Mouse (Mus musculus): Measurements from ENCODE around the gene Men1. TPM values are rescaled to one million over a fixed set of nuclear protein-coding genes. Genes with fewer than 3 reads are reported as not detected.

Gene Men1
- total and polyA plus RNA-seq, 3 experiments = 24.9 to 67.8 (median 42.9) TPM

DNA sequence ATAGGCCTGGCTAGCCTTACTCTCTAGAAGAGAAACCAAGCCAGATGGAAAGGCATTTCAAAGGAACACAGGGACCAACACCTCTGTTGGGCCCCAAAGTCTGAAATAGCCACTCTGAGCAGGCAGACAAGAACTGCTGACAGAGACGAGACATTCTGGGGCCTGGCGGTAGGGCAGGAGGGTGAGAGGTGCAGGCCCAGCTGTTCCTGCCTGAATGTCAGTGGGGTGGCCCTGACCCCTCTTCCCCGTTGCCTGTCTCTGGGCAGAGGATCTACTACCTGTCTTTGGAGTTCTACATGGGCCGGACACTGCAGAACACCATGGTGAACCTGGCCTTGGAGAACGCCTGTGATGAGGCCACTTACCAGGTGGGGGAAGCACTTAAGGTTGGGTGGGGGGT, 50.6 kb downstream of the Men1 start:
- no peak for DNase-seq (ENCODE audit: extremely low read depth)
- H3K9me3 ChIP-seq (replicated peaks; ENCODE audit: low read length) = no peaks in the 10 kb centered on the region
- TF ChIP-seq MXI1 (IDR thresholded peaks at IDR 0.05; ENCODE audit: low read depth, low read length) = no peak
- no peak for TF ChIP-seq TBP (conservative IDR thresholded peaks at IDR 0.05; ENCODE audit: low read depth, low read length)
- no peak for TF ChIP-seq USF2 (conservative IDR thresholded peaks at IDR 0.05; ENCODE audit: low read depth, low read length)
- TF ChIP-seq BHLHE40 (IDR thresholded peaks at IDR 0.05; ENCODE audit: low read depth, low read length) = no peak
- TF ChIP-seq GABPA (IDR thresholded peaks at IDR 0.05; ENCODE audit: insufficient replicate concordance, low read depth, low read length) = no peak
- no peak for TF ChIP-seq MAFK (IDR thresholded peaks at IDR 0.05; ENCODE audit: insufficient replicate concordance, low read length)
- TF ChIP-seq USF1 (IDR thresholded peaks at IDR 0.05; ENCODE audit: low read depth, low read length) = no peak
- no peak for TF ChIP-seq ELF1 (IDR thresholded peaks at IDR 0.05; ENCODE audit: low read depth, low read length)
- TF ChIP-seq UBTF (IDR thresholded peaks at IDR 0.05; ENCODE audit: low read depth, low read length) = no peak
- TF ChIP-seq MAX (IDR thresholded peaks at IDR 0.05; ENCODE audit: low read length) = no peak
- no peak for TF ChIP-seq ZC3H11A (IDR thresholded peaks at IDR 0.05; ENCODE audit: low read depth, low read length)
- no peak for TF ChIP-seq MEF2A (IDR thresholded peaks at IDR 0.05; ENCODE audit: borderline replicate concordance, low read depth, low read length)
- TF ChIP-seq POLR2AphosphoS2 (IDR thresholded peaks at IDR 0.05; ENCODE audit: low read depth, low read length) = no peak
- no peak for TF ChIP-seq MAZ (IDR thresholded peaks at IDR 0.05; ENCODE audit: low read depth, low read length)
- no peak for TF ChIP-seq JUN (IDR thresholded peaks at IDR 0.05; ENCODE audit: insufficient read depth, low read depth, low read length)
- TF ChIP-seq KAT2A (IDR thresholded peaks at IDR 0.05; ENCODE audit: insufficient replicate concordance, low read length) = no peak
- no peak for TF ChIP-seq CTCF (conservative IDR thresholded peaks at IDR 0.05 in 1 of 2, IDR thresholded peaks at IDR 0.05 in 1 of 2; ENCODE audit: low read depth in 2 of 2, low read length in 2 of 2)
- peaks cover 9 to 12% of the 10 kb centered on the region in 2 experiments for H3K4me1 ChIP-seq (ENCODE audit: control insufficient read depth in 1 of 2, insufficient read depth in 2 of 2)
- no peak overlapping the region for H3K27ac ChIP-seq (ENCODE audit: insufficient read depth, low read depth)
- no peak overlapping the region for H3K4me3 ChIP-seq (replicated peaks in 1 of 3; ENCODE audit: low read depth in 2 of 3, low read length in 2 of 3, poor library complexity in 1 of 3)
- H3K79me2 ChIP-seq (replicated peaks; ENCODE audit: control insufficient read depth, extremely low read depth, insufficient read depth, poor library complexity, severe bottlenecking) = no peaks in the 10 kb centered on the region
- dilution Hi-C loops (cut with MboI; ENCODE audit: extremely low pct_ligation_motif_present, extremely low pct_unique_long_range_greater_than_20kb, low sequenced_read_pairs) (no loop called here), in situ Hi-C loops (cut with MboI; ENCODE audit: low pct_ligation_motif_present, low pct_unique_long_range_greater_than_20kb, low sequenced_read_pairs) (no loop called here)
- peaks cover under 1 to 40% of the 10 kb centered on the region in 2 experiments for H3K36me3 ChIP-seq (replicated peaks in 1 of 2; ENCODE audit: control insufficient read depth in 1 of 2, insufficient read depth in 1 of 2, low read length in 1 of 2)
- no peak overlapping the region for H3K4me2 ChIP-seq (ENCODE audit: insufficient read depth, low read depth, poor library complexity, severe bottlenecking)
- no peak overlapping the region for H3K9ac ChIP-seq (ENCODE audit: insufficient read depth, low read depth)
- H3K27me3 ChIP-seq (replicated peaks) = no peaks in the 10 kb centered on the region

DNA sequence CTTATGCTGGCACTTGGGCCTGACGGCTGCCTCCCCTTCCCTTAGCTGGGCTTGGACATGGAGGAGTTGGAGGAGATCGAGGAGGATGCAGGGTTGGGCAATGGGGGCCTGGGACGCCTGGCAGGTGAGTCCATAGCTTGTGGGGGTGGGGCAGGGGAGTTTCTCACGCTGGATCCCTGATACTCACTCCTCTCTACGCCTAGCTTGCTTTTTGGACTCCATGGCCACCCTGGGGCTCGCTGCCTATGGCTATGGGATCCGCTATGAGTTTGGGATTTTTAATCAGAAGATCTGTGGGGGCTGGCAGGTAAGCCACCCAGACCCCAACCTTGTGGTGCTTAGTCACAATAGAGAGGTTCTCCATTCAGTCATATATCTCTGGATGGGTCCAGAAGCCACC, 51.0 kb downstream of the Men1 start:
- H3K9ac ChIP-seq (ENCODE audit: insufficient read depth, low read depth) = no peak overlapping the region
- no peaks in the 10 kb centered on the region for H3K27me3 ChIP-seq (replicated peaks)
- peaks cover 9 to 12% of the 10 kb centered on the region in 2 experiments for H3K4me1 ChIP-seq (ENCODE audit: control insufficient read depth in 1 of 2, insufficient read depth in 2 of 2)
- no peak overlapping the region for H3K4me3 ChIP-seq (replicated peaks in 1 of 3; ENCODE audit: low read depth in 2 of 3, low read length in 2 of 3, poor library complexity in 1 of 3)
- TF ChIP-seq BHLHE40 (IDR thresholded peaks at IDR 0.05; ENCODE audit: low read depth, low read length) (no peak), ETS1 (conservative IDR thresholded peaks at IDR 0.05; ENCODE audit: low read depth, low read length) (no peak), JUN (IDR thresholded peaks at IDR 0.05; ENCODE audit: insufficient read depth, low read depth, low read length) (no peak), POLR2A (IDR thresholded peaks at IDR 0.05; ENCODE audit: low read depth, low read length) (no peak), ZNF384 (IDR thresholded peaks at IDR 0.05; ENCODE audit: low read depth, low read length) (no peak), PAX5 (IDR thresholded peaks at IDR 0.05; ENCODE audit: low read length) (no peak), USF2 (conservative IDR thresholded peaks at IDR 0.05; ENCODE audit: low read depth, low read length) (no peak), IRF4 (IDR thresholded peaks at IDR 0.05; ENCODE audit: low read depth, low read length) (no peak)
- in situ Hi-C loops (cut with MboI; ENCODE audit: low pct_ligation_motif_present, low pct_unique_long_range_greater_than_20kb, low sequenced_read_pairs) = no loop called here
- no peak overlapping the region for H3K27ac ChIP-seq (ENCODE audit: insufficient read depth, low read depth)
- H3K79me2 ChIP-seq (replicated peaks; ENCODE audit: control insufficient read depth, extremely low read depth, insufficient read depth, poor library complexity, severe bottlenecking) = no peaks in the 10 kb centered on the region
- no peak for DNase-seq (ENCODE audit: extremely low read depth)
- H3K36me3 ChIP-seq (replicated peaks in 1 of 2; ENCODE audit: control insufficient read depth in 1 of 2, insufficient read depth in 1 of 2, low read length in 1 of 2) = peaks cover 0 to 40% of the 10 kb centered on the region in 2 experiments
- H3K9me3 ChIP-seq (replicated peaks; ENCODE audit: low read length) = no peaks in the 10 kb centered on the region
- no peak overlapping the region for H3K4me2 ChIP-seq (ENCODE audit: insufficient read depth, low read depth, poor library complexity, severe bottlenecking)
- dilution Hi-C loops (cut with MboI; ENCODE audit: extremely low pct_ligation_motif_present, extremely low pct_unique_long_range_greater_than_20kb, low sequenced_read_pairs) = no loop called here
